Mouse (Mus musculus) c-Kit-negative CD71-positive TER-119-positive erythroid progenitor cells, embryonic 14.5 days (primary cell): Measurements from ENCODE around the gene Cmss1.

Experiments used
- DNase-seq: peaks from one replicate; pipeline ENCODE4 v3.0.0-alpha.2; 2013; ENCODE audit warnings: low read depth, low spot score

Cmss1 gene

DNA sequence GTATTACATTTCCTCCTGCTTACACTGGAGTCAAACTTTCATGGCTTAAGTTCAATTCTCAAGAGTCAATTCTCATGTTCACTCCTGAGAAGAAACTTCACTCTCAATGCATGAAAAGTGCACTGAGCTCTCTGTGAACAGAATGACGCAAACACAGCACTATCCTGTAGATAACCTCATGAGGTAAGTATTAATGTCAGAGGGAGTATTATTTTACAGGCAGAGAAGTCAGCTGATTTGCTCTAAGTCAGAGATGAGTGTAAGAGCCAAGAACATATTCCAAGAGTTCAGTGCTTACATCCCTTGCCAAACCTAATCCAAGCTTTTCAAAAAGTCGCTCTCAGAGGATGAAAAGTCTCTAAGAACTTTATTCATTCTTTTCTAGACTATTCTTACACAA is 128.2 kb downstream of the Cmss1 start:
- DNase-seq, result no peak

DNA sequence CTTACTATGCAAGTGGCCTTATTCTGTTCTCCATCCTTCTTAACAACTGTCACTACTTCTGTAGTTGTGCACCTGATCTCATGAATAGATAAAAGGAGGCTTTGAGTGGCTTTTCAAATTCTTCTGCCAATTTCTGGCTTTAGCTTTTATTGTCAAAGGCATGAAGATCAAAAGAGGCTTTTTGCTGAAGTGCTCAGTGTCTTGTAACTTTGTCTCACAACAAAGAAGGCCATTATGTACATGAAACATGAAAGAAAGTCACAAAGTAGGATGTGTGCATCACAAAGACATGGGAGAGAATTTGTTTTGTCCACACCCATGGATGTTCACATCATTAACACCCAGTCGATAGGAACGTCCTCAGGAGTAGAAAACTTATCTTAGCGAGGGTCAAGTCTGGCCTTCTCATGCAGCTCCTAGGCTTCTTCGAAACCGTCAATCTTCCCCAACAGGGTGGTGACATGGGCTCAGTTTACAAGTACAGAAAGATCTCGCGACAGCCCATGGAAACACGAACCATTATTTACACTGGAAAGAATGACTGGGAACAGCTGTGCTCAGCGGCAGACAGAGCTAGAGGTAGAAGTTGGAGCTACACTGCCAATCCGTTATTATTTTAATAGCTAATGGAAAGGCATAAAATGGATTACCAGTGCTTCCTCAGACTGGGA is 133.1 kb downstream of the Cmss1 start:
- no peak for DNase-seq

DNA sequence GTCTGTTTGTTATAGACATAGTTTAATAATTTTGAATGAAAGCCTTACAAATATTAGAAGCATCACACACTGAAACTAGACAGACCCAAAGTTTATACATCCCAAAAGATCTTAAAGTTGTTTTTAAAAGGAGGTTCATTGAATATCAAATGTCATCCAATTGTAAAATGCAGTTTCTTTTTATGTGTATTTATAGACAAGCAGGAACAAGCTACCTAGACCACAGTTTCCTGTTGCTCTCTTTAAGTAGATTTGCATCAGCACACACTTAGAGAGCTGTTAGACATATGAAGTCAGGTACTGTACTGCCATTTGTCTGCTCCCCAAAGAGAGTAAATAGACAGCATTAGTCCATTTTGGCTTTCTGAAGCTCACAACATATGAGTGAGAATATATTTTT is 135.6 kb downstream of the Cmss1 start:
- DNase-seq, result no peak

DNA sequence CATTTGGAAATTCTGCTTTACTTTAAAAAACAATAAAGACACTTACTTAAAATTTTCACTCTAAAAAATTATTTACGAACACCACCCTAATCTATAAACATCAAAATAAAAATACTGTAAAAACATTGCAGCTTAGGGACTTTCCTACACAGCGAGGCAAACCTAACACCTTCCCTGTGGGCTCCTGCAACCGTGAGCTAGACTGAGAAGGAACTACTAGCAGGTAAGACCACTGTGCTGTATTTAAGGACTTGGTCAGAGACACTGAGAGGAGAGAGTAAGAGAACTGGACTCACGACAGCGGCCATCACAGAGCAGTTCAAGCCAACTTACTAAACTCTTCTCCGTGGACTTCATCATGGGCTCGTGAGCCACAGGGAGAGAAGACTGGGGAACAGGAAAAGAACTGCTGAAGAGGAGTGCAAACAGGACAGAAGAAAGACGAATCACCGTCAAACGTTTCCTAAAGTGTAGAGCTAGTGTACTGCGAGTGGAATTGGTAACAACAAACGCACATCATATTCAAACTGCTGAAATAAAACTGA is 136.3 kb downstream of the Cmss1 start:
- DNase-seq, result no peak

DNA sequence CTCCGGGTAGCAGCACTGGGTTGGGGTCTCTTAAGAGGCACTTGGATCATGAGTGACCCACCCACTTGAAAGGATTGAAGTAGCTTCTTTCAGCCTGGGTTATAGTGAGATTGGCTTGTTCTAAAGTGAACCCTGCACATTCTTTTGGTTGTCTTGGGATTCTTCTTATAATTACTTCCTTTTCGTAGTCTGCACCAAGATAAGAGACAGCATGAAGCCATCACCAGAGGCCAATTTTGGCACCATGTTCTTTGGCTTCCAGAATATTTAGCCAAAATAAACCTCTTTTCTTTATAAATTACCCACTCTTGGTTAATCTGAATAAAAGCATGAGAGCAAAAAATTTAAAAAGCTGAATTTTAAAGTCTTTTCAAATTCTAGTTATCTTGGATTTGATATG is 136.8 kb downstream of the Cmss1 start:
- DNase-seq, result no peak

DNA sequence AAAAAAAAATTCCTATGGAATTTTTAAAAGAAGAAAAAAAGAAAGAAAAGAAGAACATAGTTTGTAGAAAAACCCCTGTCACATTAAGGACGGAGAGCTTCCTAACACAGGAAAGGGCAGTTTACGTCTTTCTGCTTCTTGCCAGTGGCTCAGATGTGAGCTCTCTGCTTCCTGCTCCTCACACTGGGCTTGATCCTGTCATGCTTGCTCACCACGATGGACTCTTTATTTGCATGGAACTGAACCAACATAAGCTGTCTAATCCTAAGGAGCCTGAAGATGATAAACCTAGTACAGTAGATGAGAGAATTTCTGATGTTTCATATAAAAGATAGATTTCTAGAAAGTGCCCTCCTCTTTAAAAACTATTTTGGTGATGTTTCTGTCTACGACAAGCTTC is 137.4 kb downstream of the Cmss1 start:
- no peak for DNase-seq

DNA sequence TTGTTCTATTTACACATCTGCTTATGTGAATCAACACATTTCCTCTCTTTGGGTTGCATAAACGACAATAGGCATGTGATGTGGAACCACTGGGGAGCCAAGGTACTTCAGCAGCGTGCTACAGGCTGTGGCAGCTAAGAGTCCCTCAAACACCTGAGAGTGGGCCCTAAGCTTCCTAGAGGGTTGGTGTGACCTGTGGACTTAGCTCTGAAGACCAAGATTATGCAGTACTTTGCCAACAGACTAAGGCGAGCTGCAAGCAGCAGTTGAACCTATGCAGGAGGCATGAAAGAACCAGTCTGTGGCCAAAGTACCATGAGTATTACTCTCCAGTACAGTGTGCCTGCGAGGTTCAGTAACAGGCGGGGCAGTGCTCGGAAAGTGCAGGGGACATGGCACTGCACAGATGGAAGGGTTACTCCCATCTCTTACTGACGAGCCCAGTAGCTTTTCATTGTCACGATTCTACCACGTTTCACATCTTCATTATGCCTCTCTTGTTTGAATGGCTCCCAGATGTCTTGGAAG is 141.2 kb downstream of the Cmss1 start:
- DNase-seq, result no peak

DNA sequence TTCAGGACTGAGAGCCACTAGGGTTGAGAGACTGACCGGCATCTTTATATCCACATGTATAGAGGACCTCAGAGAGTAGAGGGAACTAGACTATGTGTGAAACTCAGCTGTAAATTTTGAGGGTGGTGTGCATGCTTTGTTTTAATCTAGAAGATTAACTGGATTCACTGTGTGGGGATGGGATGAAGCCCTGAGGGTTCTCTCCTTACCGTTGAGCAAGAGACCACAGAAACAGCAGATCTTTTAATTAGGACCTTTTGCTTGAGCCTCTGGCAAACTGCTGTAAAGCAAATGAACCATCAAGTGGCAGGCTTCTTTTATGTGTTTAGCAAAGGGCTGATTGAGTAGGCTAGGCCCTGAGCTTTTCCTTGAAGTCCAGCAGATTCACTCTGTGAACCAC is 150.7 kb downstream of the Cmss1 start:
- DNase-seq, result no peak

DNA sequence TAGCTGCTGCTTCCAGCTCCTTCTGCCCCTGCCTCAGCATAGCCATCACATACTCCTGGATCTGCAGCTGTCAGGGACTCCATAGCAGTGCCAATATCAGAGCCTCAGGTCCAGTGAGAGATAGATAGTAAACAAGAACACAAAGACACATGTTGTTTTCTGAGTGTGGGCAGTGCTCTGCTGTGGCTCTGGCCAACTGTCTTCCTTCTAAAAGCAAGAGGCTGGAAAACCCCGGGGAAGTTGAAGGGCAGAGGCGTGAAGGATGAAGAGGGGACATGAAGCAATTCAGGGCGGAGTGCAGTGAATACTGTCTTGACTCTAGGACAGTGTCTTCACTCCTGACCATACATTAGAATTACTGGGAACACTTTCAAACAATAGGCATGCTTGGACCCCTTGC is 151.1 kb downstream of the Cmss1 start:
- no peak for DNase-seq

DNA sequence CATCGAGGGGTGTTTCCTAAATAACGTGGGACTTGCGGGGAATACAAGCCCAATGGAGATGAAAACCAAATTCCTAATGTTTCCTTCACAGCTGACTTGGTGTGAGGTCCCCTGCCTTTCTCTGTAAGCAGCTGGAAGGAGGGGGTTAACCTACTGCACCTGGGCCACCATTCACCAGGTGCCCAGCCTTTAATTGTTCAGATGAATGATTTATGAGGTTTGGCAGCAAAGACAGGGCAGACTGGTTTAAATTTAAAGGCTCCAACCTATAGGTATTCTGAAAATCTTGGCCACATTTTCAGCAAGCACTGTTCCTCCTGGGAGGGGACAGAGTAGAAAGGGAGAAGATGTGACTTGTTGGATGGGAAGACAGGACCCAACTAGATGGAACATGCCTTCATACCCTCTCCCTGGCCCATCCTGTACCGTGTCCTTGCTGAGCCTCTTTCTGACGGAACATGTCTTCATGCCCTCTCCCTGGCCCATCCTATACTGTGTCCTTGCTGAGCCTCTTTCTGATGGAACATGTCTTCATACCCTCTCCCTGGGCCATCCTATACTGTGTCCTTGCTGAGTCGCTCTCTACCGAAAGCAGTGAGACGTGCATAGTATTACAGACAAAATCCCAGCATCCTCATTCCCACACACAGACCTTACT is 152.4 kb downstream of the Cmss1 start:
- no peak for DNase-seq

DNA sequence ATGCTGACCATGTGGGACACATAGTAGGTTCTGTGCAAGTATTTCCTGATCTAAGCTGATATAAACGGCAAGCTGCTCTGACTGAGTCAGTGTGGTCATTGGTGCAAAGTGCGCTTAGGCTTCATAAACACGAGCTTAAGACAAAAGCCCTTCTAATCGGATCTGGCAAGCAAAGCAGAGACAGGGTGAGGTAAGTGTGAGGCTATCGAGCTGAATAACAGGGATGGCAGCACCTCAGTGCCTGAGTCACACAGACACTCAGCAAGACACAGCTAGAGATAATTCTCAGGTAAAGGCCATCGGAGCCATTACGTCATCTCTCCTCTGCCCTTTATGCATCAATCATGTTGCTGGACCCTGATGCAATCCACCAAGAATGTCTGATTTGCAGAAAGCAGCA is 153.7 kb downstream of the Cmss1 start:
- no peak for DNase-seq

DNA sequence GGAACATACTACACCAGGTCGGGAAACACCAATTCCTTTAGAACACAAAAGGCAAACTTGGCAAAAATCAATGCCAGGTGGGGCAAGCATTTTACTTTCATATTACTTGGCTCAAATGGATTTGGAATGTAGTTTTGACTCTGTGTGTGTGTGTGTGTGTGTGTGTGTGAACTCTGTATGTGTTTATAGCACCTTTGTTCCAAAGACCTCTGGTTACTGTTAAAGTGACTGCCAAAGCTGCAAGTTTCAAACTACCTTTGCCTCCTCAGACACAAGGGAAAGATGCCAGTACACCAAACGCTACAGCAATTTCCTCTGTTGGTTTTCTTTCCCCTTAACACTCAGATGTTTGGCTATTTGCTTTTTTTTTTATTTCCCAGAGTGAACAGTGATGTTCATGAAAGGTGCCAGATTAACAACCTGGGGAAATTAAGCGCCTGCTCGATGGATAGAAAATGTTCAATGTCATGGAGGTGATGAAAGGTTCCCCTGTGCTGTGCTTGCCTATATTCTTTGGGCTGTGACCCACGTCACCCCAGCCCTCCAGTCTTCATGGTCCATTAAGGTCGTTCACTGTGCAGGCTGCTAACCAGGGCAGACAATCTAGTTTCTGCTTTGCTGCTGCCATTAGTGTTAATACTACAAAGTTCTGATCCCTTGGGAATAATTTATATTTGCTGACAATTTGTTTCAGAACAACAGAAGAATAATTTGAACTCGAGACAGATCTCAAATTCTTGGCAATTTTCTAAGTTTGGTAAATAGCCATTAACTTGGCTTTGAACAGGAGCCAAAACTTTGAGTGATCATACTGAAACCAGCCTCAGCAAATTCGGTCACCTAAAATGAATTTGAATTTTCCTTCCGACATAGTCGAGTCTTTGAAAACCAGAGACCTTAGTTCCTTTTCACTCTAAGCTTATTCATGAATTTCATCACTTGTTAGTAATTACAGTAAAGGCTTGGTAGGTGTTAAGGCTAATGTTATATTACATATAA is 161.3 kb downstream of the Cmss1 start:
- DNase-seq, result no peak

DNA sequence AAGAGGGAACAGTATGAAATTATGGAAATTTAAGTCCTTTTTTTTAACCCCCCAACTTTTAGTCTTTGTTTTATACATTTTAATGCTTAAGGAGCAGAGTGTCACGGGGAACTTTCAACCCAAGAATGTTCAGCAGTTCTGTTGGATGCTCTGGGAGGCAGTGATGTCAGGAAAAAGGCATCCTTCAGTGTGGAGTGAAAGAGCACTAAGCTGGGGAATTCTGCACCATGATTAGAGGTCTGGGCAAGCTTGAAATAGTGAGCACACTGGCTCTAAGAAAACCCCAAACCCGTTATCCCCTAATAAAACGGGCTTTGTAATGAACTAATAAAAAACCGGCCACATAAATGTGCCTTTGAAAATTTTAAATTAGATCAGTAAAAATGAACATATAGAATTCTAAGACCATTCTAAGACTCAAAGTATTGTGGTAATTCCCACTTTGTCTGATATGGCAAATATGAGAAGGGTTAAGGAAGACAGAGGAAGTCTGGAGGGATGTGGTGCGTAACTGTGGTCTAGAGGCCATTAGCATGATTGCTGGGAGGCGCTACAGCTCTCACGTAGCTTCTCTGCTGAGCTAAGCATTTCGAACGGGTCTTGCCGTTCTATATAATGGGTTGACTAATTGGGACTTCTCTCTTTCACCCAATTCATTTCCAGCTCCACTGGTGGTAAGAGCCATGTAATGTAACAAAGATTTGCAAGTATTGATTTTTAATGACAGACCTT is 165.8 kb downstream of the Cmss1 start:
- DNase-seq, result no peak

DNA sequence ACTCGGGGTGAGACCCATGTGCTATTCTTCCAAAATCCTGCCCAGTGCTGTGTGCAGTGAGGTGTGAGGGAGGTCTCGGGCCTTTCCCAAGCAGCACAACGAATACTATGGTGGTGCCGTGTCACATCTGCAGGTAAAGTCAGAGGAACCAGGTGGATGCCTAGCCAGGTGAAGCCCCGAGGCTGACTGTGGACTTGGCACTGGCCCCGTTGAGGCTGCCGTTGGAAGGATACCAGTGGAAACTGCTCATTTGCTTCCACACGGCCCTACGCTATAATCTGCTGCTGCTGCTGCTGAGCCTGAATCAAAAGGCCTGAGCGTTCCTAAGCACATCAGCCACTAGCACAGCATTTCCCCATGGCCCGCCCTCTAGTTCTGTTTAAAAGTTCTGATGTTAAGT is 167.5 kb downstream of the Cmss1 start:
- DNase-seq, result no peak

DNA sequence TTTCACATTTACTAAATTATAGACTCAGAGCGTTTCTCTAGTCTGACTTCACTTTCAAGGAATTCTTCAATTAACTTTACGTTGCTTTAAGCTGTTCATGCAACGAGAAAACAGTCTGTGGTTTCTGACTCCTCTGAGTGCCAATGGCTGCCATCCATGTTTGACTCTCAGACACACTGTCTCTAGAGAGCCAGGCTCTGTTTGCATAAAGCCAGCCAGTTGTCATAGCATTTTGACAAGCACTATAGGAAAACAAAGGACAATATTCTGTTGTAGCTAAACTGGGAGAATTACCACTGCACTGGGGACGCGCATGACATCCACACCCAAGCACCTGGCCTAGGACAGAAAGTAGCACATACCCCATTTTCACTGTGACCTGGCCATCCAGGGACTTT is 168.4 kb downstream of the Cmss1 start:
- DNase-seq, result no peak

DNA sequence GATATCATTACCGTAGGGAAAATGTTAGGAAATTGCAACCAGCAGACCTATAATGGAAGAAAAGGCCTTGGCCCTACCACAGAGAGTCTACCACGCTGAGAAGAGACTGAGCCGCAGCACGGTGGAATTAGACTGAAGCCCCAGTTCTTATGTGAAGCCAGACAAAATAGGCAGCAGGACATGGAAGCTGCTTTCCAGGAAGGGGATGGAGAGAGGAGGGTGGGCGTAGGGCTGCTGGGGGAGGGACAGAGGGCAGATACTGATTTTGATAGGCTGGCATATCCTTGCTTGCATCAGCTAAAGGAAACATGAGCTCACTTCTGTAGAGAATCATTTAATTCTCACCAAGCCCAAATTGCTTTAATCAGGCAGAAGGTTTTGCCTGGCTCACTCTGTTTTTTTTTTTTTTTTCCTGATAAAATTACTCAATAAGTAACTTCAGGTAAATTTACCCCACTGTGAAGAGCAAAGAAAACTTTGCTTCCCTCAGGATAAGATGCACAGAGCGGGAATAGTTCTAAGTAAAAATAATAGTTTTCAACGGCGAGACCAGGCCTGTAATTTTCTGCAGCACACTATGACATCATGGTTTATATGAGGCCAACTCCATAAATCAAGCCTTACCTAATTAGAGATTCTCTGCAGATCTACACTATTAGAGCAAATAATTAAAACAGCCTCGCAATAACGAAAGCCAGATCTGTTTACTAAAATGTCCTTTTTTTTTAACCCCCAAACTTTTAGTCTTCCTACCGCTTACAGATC is 169.0 kb downstream of the Cmss1 start:
- no peak for DNase-seq

DNA sequence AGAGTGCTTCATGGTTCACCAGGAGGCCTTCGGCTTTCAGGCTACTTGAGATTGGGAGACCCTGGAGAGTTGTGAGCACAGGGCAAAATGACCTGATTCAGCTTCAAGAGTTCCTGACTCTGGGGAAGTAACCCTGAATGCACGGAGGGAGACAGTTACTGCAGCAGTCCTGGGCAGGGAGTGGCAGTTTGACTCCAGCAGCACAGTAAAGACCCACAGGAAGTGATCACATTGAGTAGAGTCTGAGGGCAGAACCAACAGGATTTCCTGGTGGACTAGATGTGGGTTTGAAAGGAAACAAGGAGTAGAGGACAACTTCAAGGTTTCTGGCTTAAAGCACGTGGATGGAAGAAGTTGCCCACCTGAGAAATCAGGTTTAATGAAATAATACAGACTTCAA is 172.0 kb downstream of the Cmss1 start:
- no peak for DNase-seq

DNA sequence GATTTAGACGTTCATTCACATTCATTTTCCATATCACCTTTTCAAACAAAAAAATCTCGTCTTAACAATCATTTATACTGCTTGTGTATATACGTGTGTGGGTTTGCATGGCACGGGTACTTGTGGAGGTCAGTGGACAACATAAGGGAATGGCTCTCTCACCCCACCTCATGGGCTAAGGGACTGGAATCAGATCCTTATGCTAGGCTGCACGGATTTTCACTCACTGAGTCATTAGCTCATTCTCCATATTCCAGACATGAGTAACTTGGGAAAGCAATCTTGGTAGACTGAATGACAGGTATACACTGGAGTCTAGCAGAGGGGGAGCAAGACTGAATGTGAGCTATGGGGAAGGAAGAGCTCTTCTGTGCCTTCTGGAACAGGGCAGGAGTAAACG is 173.0 kb downstream of the Cmss1 start:
- no peak for DNase-seq

DNA sequence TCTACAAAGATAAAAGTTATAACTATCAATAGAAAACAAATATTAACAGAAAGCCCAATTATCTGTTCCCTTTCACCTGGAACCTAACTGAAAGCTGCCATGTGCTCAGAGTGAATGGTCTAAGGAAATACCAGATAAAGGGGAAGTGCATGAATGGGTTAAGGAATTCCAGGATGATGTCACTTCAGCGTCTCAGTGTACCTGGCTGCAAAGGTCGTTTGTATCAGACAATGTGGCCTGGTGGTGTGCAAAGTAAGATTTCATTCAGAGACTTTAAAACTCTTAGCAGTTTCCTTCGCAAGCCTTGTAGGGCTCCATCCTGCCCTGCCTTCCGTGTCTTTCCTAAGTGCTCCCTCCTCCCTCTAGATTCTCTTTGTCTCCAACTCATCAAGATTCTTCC is 173.5 kb downstream of the Cmss1 start:
- no peak for DNase-seq

DNA sequence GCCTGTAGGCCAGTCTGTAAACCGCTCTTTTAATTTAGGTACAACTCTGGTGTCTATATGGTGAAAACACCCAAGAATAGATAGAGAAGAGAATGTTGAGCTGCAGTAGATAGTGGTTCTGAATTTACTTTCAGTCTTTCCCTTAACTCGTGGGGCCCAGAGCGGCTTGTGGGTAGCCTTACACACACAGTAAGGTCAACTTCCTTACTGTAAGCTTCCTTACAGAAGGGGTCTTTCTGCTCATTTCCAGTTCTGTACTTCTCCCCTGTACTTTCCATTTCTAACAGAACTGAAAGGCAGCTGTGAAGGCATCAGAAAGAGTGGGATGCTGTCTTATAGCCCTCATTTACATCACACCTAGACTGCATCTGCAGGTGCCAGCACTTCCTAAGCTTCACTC is 175.4 kb downstream of the Cmss1 start:
- DNase-seq, result no peak

DNA sequence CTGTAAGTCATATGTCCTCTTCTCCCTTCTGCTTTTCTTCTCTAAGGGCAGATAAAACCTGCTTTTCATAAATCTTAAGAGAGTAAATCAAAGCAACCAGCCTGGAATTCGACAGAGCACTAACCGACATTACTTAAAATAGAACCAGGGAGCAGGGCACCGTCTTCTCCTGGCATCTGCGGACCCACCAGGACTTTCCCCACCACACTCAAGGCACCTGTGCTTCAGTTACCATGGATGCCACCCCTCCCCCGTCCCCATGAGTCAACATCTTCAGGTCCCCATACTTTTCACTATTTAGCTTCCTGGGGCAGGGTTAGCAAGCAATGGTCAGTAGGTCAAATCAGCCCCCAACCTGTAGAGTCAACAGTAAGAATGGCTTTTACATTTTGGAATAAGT is 177.7 kb downstream of the Cmss1 start:
- no peak for DNase-seq
